Mouse (Mus musculus): ENCODE data around the gene Usp43.

GRCm38 (mm10) chr11:67949475-67949874 lies 27.5 kb upstream of the Usp43 start:
- TF ChIP-seq CTCF (IDR thresholded peaks at IDR 0.05; ENCODE audit: extremely low read depth, insufficient read depth, low read length) = no peak
- TF ChIP-seq POLR2A (IDR thresholded peaks at IDR 0.05; ENCODE audit: extremely low read depth, insufficient read depth, low read length) = no peak
